Mouse (Mus musculus) left cerebral cortex, adult 8-10 months (tissue): ENCODE results near the gene Olfr777. TPM values are rescaled to one million over a fixed set of nuclear protein-coding genes. Genes with fewer than 3 reads are reported as not detected.
"Not testable (repeated sequence)": the region's sequence is repeated elsewhere in the genome, so short reads cannot be mapped to it uniquely, and the experiment has no call there.

Source experiments
- DNase-seq, 2 experiments: peaks; one replicate each; pipeline ENCODE4 v3.0.0; 2022; ENCODE audit warnings: low spot score in 2 of 2
- total RNA-seq, 4 experiments: library from RNA; stranded (reverse); gene quantifications; 2 replicates each; pipeline ENCODE4 v1.2.4; 2022

Gene Olfr777
- total RNA-seq = not detected

DNA sequence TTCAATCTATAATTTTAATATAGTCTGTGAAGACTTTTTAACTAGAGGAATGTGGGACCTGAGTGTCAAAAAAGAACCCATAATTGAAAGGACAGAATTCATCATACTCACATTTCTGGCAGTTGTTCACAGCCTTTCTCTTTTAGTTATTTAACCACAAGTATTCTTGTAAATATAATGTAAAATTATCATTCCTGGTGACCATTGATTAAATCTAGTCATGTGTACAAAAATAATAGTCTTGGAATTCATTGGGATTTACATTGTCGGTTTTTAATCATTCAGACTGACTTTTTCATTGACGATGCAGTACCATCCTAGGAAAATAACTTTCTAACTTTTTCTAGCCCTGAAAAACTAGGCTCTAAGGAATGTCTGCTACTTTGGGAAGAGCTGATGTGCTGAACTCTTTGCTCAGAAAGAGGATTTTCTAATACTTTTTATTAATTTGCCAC, at the start of gene Olfr777:
TSS of gene Olfr777 (minus strand) at position 405 of the 455 bp plus-strand sequence.
- no peak for DNase-seq

DNA sequence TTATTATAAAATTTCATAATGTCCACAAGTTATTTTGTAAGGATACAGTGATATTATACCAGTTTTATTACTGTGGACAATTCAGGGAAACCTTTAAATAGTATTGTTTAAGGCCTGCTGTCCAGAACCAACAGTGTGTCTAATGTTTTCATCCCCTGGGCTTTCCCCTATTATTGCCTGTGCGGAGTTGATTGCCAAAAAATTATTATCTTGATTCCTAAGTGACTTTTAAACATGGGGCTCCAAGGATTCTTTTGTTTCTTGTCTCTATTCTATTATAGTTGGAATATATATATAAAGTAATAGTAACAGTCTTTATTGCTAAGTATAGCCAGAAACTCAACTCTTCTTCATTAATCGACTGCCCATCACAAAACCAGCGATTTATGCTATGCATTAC, 46.5 kb upstream of the Olfr777 start, which contains the start of gene Olfr780:
TSS of gene Olfr780 (plus strand) at position 301 of the 400 bp plus-strand sequence.
- no peak for DNase-seq

DNA sequence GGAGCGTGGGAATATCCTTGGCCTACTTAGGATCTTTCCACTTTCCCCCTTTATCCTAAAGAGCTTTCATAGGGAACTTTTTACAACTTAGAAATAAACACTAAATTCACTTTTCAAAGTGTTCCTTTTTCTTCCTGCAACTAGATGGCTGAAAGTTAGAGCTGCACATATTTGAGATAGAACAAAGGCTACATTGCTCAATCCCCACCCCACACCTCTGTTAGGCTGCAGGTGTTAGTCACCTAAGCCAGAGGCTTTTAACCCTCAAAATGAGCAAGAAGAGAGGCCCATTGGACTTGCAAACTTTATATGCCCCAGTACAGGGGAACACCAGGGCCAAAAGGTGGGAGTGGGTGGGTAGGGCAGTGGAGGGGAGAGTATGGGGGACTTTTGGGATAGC, 42.2 kb upstream of the Olfr777 start:
- not testable (repeated sequence) for DNase-seq

DNA sequence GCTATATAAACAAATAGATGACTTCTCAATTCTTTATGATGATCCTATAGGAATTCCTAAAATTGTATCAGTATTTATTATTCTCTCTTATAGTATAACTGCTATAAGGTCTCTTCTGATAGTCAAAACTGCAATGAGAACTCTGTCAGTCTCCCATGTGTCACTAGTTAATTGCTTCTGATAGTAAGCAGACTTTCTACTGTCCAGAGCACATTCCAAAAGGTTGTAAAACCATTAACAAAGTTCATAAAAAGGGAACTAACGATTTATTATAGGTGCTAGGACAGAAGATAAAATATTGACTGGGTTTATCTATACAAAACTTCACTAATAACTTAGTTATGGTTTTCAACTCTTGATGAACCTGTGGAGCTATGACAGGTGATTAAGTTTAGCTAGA, 41.7 kb upstream of the Olfr777 start:
- not testable (repeated sequence) for DNase-seq

DNA sequence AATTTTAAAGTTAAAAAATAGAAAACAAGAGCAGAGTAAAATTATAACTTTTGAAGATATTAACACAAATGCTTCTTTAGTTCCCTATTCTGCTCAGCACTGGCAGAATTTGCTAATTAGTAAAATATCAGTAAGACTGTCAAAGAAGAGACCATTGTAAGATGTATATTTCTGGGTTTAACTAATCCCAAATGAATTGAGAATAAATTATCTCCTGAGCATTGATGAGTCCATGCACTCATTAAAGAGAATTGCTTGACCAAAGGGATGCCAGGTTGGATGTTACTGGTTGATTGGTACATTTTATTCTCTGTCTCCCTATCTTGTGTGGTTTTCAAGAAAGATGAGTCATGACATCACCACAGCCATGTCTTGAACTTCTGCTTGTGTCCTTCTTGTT, 12.5 kb downstream of the Olfr777 start, which contains the start of gene Olfr776:
TSS of gene Olfr776 (plus strand) at position 301 of the 400 bp plus-strand sequence.
- no peak for DNase-seq

DNA sequence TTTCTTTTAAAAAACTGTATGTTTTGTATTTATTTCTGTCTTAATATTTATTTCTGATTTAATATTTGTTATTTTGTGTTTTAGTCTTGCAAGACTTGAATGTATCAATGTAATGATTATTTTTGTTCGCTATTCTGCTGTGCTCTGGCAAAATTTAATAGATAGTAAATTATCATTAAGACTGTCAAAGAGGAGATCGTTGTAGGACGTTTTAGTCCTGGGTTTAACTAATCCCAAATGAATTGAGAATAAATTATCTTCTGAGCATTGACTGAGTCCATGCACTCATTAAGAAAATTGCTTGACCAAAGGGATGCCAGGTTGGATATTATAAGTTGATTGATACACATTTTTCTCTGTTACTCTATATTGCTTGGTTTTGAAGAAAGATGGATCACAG, 23.2 kb downstream of the Olfr777 start, which contains the start of gene Olfr775:
TSS of gene Olfr775 (plus strand) at position 301 of the 400 bp plus-strand sequence.
- DNase-seq = no peak

DNA sequence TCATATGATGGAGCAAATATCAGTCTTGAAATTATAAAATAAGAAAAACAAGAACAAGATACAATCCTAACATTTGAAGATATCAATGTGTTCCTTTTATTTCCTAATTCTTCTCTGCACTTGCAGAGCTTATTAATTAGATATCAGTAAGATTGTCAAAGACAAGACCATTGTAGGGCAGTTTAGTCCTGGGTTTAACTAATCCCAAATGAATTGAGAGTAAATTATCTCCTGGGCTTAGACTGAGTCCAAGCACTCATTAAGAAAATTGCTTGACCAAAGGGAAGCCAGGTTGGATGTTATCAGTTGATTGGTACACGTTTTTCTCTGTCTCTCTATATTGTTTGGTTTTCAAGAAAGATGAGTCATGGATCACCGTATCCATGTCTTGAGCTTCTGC, 35.4 kb downstream of the Olfr777 start, which contains the start of gene Olfr774:
TSS of gene Olfr774 (plus strand) at position 301 of the 400 bp plus-strand sequence.
- no peak for DNase-seq

DNA sequence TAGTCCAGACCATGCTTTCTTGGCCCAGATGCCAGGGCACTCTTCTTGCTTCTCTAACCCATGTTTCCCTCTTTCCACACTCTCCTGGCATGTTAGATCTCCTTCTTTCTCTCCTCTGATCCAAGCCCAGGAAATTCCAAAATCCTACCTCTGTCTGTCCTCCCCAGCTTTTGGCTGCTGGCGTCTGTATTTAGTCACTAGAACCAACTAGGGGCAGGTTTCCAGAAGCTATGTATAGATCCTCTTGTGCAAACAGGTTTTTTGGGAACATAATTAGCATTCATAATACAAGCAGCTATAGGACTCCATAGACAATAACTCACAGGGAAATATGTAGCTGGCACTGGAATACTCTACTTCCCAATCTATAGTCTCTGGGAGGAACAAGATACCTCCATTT, 40.5 kb downstream of the Olfr777 start:
- DNase-seq = no peak

Other genes with a start within 250 kb of the Olfr777 start
- not detected for gene Olfr764-ps1, start 231.6 kb downstream of the Olfr777 start, total RNA-seq
- not detected for gene Olfr765, start 221.5 kb downstream of the Olfr777 start, total RNA-seq
- not detected for gene Olfr766-ps1, start 202.5 kb downstream of the Olfr777 start, total RNA-seq
- gene Olfr767, start 188.6 kb downstream of the Olfr777 start, total RNA-seq = not detected
- gene Olfr768, start 172.1 kb downstream of the Olfr777 start, total RNA-seq = not detected
- not detected for gene Olfr769, start 153.6 kb downstream of the Olfr777 start, total RNA-seq
- gene Olfr770, start 132.5 kb downstream of the Olfr777 start, total RNA-seq = not detected
- not detected for gene Olfr771, start 106.7 kb downstream of the Olfr777 start, total RNA-seq
- not detected for gene Olfr772, start 93.6 kb downstream of the Olfr777 start, total RNA-seq
- gene Olfr773, start 84.1 kb downstream of the Olfr777 start, total RNA-seq = not detected
- not detected for gene Olfr774, start 35.3 kb downstream of the Olfr777 start, total RNA-seq
- gene Olfr775, start 23.1 kb downstream of the Olfr777 start, total RNA-seq = not detected
- not detected for gene Olfr776, start 12.4 kb downstream of the Olfr777 start, total RNA-seq
- gene Olfr780, start 46.6 kb upstream of the Olfr777 start, total RNA-seq = not detected
- not detected for gene Olfr781, start 57.4 kb upstream of the Olfr777 start, total RNA-seq
- gene Olfr782, start 77.4 kb upstream of the Olfr777 start, total RNA-seq = not detected
- gene Olfr784, start 112.6 kb upstream of the Olfr777 start, total RNA-seq = under 1 TPM; 0.12 to 0.26 (median 0.16) TPM
- not detected for gene Olfr785, start 133.9 kb upstream of the Olfr777 start, total RNA-seq
- gene Olfr786, start 155.8 kb upstream of the Olfr777 start, total RNA-seq = not detected
- gene Olfr787, start 190.4 kb upstream of the Olfr777 start, total RNA-seq = not detected
- not detected for gene Olfr788, start 199.5 kb upstream of the Olfr777 start, total RNA-seq
- gene Olfr789, start 213.3 kb upstream of the Olfr777 start, total RNA-seq = not detected
- not detected for gene Olfr790, start 227.0 kb upstream of the Olfr777 start, total RNA-seq